Mouse (Mus musculus) kidney, postnatal 36 days (tissue): ENCODE measurements around the gene Tubgcp6.

ENCODE experiments used
- DNase-seq, 2 experiments: peaks; one replicate each; pipeline ENCODE4 v3.0.0; 2021 to 2022; ENCODE audit warnings: mixed read lengths in 2 of 2

Tubgcp6 gene

GRCm38 (mm10) chr15:89100823-89101222, 22.1 kb downstream of the Tubgcp6 start:
- DNase-seq = no peak

GRCm38 (mm10) chr15:89098616-89099015, 24.3 kb downstream of the Tubgcp6 start:
- DNase-seq = no peak

GRCm38 (mm10) chr15:89097450-89097849, 25.5 kb downstream of the Tubgcp6 start:
- no peak for DNase-seq

- DNase-seq = no peak
Observed at GRCm38 (mm10) chr15:89092181-89092580, 30.7 kb downstream of the Tubgcp6 start.

- DNase-seq = no peak
Observed at GRCm38 (mm10) chr15:89090662-89091061, 32.2 kb downstream of the Tubgcp6 start.

- DNase-seq = peak; percentile 49 to 67
Observed at GRCm38 (mm10) chr15:89089248-89090051, 33.5 kb downstream of the Tubgcp6 start.

GRCm38 (mm10) chr15:89088607-89089247, 34.2 kb downstream of the Tubgcp6 start, which contains the start of gene Selenoo:
Gene Selenoo (plus strand): TSS chr15:89089084.
- peak; percentile 95 to 96 for DNase-seq

GRCm38 (mm10) chr15:89084826-89085225, 38.1 kb downstream of the Tubgcp6 start:
- DNase-seq = no peak

- DNase-seq = no peak
Observed at GRCm38 (mm10) chr15:89083906-89084305, 39.0 kb downstream of the Tubgcp6 start.

- DNase-seq = peak; percentile 80 to 90
Observed at GRCm38 (mm10) chr15:89078208-89078836, 44.6 kb downstream of the Tubgcp6 start.

- peak; percentile 37 to 72 for DNase-seq
Observed at GRCm38 (mm10) chr15:89076156-89076731, 46.7 kb downstream of the Tubgcp6 start.

GRCm38 (mm10) chr15:89075478-89076147, 47.3 kb downstream of the Tubgcp6 start:
- peak; percentile 92 to 96 for DNase-seq

GRCm38 (mm10) chr15:89074613-89075477, 48.1 kb downstream of the Tubgcp6 start, which contains the start of gene Trabd:
Gene Trabd (plus strand): TSS chr15:89075124.
- peak in 1 of 2 experiments; percentile 37 for DNase-seq

- no peak for DNase-seq
Observed at GRCm38 (mm10) chr15:89073993-89074603, 48.8 kb downstream of the Tubgcp6 start.

GRCm38 (mm10) chr15:89070606-89071005, 52.3 kb downstream of the Tubgcp6 start:
- DNase-seq = no peak

GRCm38 (mm10) chr15:89069336-89069840, 53.5 kb downstream of the Tubgcp6 start:
- no peak for DNase-seq

- DNase-seq = no peak
Observed at GRCm38 (mm10) chr15:89068226-89068625, 54.7 kb downstream of the Tubgcp6 start.

- DNase-seq = no peak
Observed at GRCm38 (mm10) chr15:89067609-89068008, 55.3 kb downstream of the Tubgcp6 start.

- DNase-seq = no peak
Observed at GRCm38 (mm10) chr15:89064891-89065290, 58.0 kb downstream of the Tubgcp6 start.

- no peak for DNase-seq
Observed at GRCm38 (mm10) chr15:89063536-89063935, 59.4 kb downstream of the Tubgcp6 start.

- no peak for DNase-seq
Observed at GRCm38 (mm10) chr15:89063001-89063400, 59.9 kb downstream of the Tubgcp6 start.
